Mouse (Mus musculus): ENCODE measurements around the gene Nelfe. TPM values are rescaled to one million over a fixed set of nuclear protein-coding genes. Genes with fewer than 3 reads are reported as not detected.
"Not testable (repeated sequence)": the region's sequence is repeated elsewhere in the genome, so short reads cannot be mapped to it uniquely, and the experiment has no call there.

Nelfe gene
- polyA plus RNA-seq (2016; fragmentation: Nextera tagmentation; extraction: Ambion mirVana): 95.2 and 111 TPM in 2 replicates

DNA sequence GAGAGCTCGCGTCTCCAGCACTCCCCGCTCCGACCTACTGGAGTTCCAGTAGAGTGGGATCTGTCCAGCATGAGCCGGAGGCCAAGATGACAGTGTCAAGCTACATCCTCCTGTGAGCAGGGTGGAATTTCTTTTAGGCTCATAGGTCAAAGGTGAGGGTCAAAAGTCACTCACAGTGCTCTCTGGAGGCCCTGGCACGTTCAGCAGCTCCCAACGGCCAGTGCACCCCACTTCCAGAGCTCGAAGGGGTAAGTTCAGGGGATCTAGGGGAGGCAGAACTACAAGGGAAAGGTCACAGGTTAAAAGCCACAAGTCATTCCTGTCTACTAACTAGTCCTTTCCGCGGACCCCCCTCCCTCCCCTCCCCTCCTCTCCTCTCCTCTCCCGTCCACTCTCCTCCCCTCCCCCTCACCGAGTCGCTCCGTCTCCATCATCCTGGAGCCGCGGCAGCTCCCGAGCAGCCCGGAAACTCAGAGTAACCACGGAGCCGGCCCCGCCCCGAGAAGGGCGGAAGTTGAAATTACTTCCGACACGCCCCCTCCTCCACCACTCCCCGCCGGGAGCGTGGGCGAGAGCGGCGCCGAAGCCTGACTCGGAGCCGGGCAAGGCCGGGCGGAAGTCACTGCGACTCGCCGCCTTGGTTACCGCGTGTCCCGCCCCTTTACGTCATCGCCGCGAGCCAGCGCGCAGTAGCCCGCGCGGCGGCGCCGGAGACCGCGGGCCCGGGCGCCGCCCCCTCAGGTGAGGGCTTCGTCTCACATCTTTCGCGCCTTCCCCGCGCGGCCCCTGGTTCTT, at the start of gene Nelfe, which contains the start of gene Skiv2l:
TSS of gene Nelfe (plus strand) at position 670 of the 795 bp plus-strand sequence.
TSS of gene Skiv2l (minus strand) at position 489 of the 795 bp plus-strand sequence.
- no peak within 1 kb of the TSS; the same call in 1 of the 2 replicates for H3K27ac ChIP-seq

DNA sequence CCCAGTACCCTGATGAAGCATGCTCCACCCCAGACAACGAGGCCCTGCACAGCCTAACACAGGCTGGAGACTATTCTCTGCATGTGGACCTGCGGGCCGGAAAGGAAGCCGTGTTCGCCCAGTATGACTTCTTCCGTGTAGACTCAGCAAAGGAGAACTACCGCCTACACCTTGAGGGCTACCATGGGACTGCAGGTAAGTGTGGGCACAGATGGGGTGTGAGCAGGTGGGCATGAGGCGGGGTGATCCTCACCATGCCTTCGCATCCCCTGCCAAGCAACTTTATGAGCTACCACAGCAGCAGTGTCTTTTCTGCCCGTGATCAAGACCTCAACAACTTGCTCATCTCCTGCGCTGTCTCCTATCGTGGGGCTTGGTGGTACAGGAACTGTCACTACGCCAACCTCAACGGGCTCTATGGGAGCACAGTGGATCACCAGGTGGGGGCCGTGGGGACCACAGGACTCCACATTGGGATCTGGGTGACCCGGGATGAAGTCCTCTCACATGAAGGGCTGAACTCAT, 49.3 kb upstream of the Nelfe start:
- ATAC-seq (ENCODE audit: low FRiP score): not testable (repeated sequence)
- WGBS: 92% methylated on average over 16 of the region's 16 CpGs

More for the DNA sequence above, at the start of gene Nelfe, which contains the start of gene Skiv2l:
- H3K4me2 ChIP-seq (replicated peaks): peak within 1 kb of the TSS; percentile 94
- WGBS: under 1% methylated on average over 64 of the region's 65 CpGs
- H3K27me3 ChIP-seq: no peaks in the 10 kb centered on the region
- H3K4me1 ChIP-seq: peaks cover 20% of the 10 kb centered on the region
- peak within 1 kb of the TSS; percentile 71 for H3K4me3 ChIP-seq
- ATAC-seq (ENCODE audit: low FRiP score): peak; percentile 96
- H3K9me3 ChIP-seq (replicated peaks): no peaks in the 10 kb centered on the region
- peak within 1 kb of the TSS; percentile 80 for H3K9ac ChIP-seq
- H3K36me3 ChIP-seq: peaks cover 62% of the 10 kb centered on the region

DNA sequence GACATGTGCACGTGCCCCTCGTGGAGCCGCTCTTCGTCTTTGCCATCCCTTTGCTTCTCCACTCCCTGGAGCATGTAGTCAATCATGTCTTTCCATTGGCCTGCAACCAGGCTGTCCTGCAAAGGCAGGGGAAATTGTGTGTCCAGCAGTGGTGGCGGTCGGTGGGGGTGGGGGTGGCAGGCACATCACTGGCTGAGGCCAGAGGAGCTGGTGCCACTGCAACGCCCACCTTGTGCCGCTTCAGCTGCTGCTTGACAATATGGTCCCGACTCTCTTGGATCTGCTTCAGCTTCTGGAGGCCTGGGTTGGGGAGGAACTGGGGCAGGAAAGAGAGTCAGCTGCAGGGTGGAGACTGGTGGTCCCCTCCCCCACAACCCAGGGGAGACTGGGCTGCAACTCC, 47.4 kb upstream of the Nelfe start:
- not testable (repeated sequence) for H3K9me3 ChIP-seq (replicated peaks); H3K27me3 ChIP-seq; H3K4me2 ChIP-seq (replicated peaks); H3K27ac ChIP-seq; H3K4me1 ChIP-seq; H3K9ac ChIP-seq; H3K36me3 ChIP-seq; H3K4me3 ChIP-seq; ATAC-seq (ENCODE audit: low FRiP score)
- 92% methylated on average over 9 of the region's 9 CpGs for WGBS

More for the DNA sequence above, 49.3 kb upstream of the Nelfe start:
- not testable (repeated sequence) for H3K27me3 ChIP-seq; H3K4me3 ChIP-seq; H3K4me1 ChIP-seq; H3K4me2 ChIP-seq (replicated peaks); H3K9ac ChIP-seq; H3K27ac ChIP-seq; H3K9me3 ChIP-seq (replicated peaks); H3K36me3 ChIP-seq

DNA sequence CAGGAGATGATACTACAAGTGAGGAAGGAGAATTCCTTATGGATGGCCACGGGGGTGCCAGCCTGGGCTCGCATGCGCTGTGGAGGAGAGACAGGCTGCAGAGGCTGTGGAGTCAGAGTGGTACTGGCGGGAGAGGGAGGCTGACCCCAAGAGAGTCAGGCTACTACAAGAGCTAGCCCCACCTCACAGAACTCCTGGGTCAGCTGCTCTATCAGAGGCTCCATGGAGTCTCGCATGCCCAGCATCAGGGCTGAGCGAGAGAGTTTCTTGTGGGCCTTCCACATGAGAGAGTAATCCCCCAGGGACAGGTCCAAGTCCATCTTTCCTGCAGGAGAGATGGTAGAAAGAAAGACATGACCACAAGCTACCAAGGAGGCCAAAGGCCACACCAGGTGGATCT, 46.8 kb upstream of the Nelfe start:
- not testable (repeated sequence) for H3K4me2 ChIP-seq (replicated peaks); H3K36me3 ChIP-seq; H3K27me3 ChIP-seq; ATAC-seq (ENCODE audit: low FRiP score); H3K27ac ChIP-seq; H3K9me3 ChIP-seq (replicated peaks); H3K4me3 ChIP-seq; H3K9ac ChIP-seq; H3K4me1 ChIP-seq
- 96% methylated on average over 6 of the region's 6 CpGs for WGBS

DNA sequence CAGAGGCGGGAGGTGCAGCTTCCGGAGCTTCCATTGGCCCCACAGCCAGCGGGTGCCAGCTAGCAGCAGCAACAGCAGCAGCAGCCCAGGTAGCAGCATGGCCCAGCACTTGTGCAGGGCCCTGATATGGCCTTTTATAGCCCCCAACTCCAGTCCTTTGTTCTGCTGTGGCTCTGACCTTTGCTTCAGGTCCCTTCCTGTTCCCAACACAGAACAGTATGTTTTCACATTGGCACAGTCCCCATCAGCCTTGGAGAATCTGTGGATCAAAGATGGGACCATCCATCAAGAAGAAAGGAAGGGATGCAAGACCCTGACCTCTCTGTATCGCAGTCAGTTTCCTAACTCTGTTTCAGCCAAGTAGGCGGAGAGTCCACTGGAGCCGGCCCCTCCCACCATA, 45.9 kb upstream of the Nelfe start, which contains the start of gene Cyp21a1:
TSS of gene Cyp21a1 (minus strand) at position 261 of the 400 bp plus-strand sequence.
- not testable (repeated sequence) for H3K27me3 ChIP-seq; H3K4me1 ChIP-seq; H3K4me2 ChIP-seq (replicated peaks); H3K4me3 ChIP-seq; H3K36me3 ChIP-seq; H3K9ac ChIP-seq; H3K9me3 ChIP-seq (replicated peaks); H3K27ac ChIP-seq; ATAC-seq (ENCODE audit: low FRiP score)
- 100% methylated on average over 3 of the region's 6 CpGs for WGBS

DNA sequence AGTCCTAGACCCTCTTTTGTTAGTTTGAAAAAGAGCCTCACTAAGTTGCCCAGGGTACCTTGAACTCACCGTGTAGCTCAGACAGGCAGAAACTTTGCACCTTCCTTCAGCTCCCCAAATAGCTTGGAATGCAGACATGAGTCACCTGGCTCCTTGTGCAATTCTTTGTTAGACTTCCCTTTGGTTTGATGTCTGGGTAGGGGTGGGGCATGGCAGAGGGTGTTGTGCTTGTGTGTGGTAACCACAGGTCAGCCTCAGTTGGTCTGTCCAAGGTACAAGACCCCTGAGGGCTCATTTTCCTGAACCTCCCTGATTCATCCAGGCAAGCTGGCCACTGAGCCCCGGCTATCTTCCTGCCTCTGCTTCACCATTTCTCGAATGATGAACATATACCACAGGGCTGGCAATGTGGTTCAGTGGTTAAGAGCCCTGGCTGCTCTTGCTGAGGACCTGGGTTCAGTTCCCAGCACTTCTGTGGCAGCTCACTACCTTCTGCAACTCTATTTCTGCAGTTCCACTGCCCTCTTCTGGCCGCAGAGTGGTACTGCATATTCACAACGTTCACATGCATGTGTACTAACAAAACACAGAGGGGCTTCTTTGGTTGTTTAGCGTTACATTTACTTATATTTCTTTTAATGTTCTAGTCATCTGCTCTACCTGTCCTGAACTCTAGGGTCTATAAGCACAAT, 45.2 kb upstream of the Nelfe start:
- ATAC-seq (ENCODE audit: low FRiP score): no peak
- no peak overlapping the region for H3K27ac ChIP-seq
- 77% methylated on average over 6 of the region's 6 CpGs for WGBS

DNA sequence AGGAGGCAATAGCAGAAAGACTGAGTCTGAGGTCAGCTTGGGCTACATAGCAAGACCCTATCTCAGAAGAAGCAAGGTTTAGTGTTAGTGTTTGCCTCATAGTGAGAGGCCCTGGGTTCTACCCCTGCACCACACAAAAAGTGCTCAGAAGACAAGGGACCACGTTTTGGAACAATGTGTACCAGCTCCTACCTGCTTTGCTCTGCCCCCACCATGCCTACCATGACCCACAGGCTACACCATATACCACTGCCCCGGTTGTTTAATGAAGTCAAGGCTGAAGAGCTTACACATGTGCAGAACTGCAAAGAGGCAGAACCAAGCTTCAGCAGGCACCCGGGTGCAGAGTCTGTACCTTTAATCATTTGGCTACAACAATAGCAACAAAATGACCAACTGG, 43.0 kb upstream of the Nelfe start:
- Histone ChIP-seq H3K27me3 (no peaks in the 10 kb centered on the region), H3K9ac (no peak overlapping the region), H3K9me3 (replicated peaks) (peaks cover 8% of the 10 kb centered on the region; the same call in 1 of the 2 replicates), H3K27ac (no peak overlapping the region), H3K36me3 (no peaks in the 10 kb centered on the region), H3K4me3 (no peak overlapping the region), H3K4me1 (no peaks in the 10 kb centered on the region), H3K4me2 (replicated peaks) (no peak overlapping the region)
- 72% methylated on average over 3 of the region's 3 CpGs for WGBS
- no peak for ATAC-seq (ENCODE audit: low FRiP score)

More for the DNA sequence above, 45.2 kb upstream of the Nelfe start:
- Histone ChIP-seq H3K9ac (no peak overlapping the region), H3K9me3 (replicated peaks) (peaks cover 8% of the 10 kb centered on the region; the same call in 1 of the 2 replicates), H3K4me3 (no peak overlapping the region), H3K4me1 (no peaks in the 10 kb centered on the region), H3K27me3 (no peaks in the 10 kb centered on the region), H3K4me2 (replicated peaks) (no peak overlapping the region), H3K36me3 (no peaks in the 10 kb centered on the region)

DNA sequence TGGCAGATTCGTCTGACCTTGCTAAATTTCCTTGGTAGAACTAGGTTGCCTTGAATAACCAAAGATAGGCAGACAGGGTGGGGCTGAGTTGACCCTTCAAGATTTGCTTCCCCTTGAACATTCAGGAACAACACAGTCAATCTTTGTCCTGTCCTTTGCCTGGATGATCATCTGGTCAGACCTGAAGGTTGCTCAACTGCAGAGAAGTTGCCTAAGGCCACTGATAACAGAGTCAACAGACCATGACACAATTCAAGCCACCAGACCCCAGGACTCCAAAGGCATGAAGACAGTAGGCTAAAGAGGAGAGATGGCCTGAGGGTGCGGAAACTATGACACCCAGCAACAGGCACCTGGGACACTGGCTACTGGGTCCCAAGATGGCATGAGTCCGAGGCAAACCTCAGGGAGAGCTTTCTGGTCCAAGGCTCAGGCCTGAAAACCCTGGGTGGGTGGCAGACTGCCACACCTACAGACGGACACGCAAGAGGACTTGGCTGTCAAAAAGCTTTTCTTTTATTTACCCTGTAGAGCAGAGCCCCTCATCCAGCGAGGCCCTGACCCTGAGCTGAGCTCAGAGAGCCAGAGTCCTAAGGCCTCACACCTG, 41.5 kb upstream of the Nelfe start:
- no peak overlapping the region for H3K4me3 ChIP-seq
- ATAC-seq (ENCODE audit: low FRiP score): no peak
- H3K36me3 ChIP-seq: no peaks in the 10 kb centered on the region
- no peak overlapping the region for H3K27ac ChIP-seq
- WGBS: 85% methylated on average over 6 of the region's 6 CpGs
- H3K4me2 ChIP-seq (replicated peaks): no peak overlapping the region
- no peak overlapping the region for H3K9ac ChIP-seq
- H3K4me1 ChIP-seq: no peaks in the 10 kb centered on the region
- H3K9me3 ChIP-seq (replicated peaks): peaks cover 8% of the 10 kb centered on the region; the same call in 1 of the 2 replicates
- no peaks in the 10 kb centered on the region for H3K27me3 ChIP-seq

DNA sequence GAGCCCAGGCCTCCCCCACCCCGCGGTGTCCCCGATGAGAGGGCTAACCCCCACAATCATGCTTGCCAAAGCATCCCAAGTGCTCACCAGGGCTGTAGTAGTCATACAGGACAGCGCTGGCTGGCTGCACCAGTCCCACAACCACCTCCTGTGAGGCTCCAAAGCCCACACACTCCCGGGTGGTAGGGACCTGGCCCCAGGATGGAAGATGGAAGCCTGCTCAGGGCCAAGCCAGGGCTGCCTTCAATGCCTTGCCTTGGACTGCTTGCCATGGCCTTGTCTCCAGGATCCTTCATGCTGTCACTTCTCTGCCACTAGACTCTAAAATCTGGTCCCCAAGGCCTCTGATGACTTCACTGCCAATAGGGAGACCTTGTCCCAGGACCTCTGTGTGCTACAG, 39.8 kb upstream of the Nelfe start:
- not testable (repeated sequence) for H3K4me3 ChIP-seq; H3K9ac ChIP-seq; H3K36me3 ChIP-seq; ATAC-seq (ENCODE audit: low FRiP score); H3K4me2 ChIP-seq (replicated peaks); H3K9me3 ChIP-seq (replicated peaks); H3K4me1 ChIP-seq; H3K27ac ChIP-seq; H3K27me3 ChIP-seq
- 82% methylated on average over 5 of the region's 5 CpGs for WGBS

DNA sequence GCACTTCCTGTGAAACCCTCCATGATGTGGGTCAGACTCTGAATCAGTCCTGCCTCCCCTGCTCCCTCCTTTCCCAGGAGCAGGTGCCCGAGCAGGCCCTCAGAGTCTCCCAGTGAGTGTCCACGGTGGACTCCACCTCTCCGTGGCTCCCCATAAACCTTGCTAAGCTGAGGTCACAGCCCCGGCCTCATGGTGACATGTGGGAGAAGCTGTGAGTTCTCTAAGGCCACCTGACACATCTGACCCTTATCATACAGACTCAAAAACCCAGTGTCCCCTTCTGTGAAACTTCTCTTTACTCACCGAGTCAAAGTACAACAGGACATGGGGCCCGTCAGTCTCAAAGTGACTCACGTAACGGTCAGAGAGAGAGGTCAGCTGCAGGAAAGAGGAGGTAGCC, 39.4 kb upstream of the Nelfe start:
- not testable (repeated sequence) for H3K36me3 ChIP-seq; H3K9me3 ChIP-seq (replicated peaks); H3K4me2 ChIP-seq (replicated peaks); H3K27ac ChIP-seq; H3K4me3 ChIP-seq; ATAC-seq (ENCODE audit: low FRiP score); H3K9ac ChIP-seq; H3K4me1 ChIP-seq; H3K27me3 ChIP-seq
- 79% methylated on average over 8 of the region's 8 CpGs for WGBS

DNA sequence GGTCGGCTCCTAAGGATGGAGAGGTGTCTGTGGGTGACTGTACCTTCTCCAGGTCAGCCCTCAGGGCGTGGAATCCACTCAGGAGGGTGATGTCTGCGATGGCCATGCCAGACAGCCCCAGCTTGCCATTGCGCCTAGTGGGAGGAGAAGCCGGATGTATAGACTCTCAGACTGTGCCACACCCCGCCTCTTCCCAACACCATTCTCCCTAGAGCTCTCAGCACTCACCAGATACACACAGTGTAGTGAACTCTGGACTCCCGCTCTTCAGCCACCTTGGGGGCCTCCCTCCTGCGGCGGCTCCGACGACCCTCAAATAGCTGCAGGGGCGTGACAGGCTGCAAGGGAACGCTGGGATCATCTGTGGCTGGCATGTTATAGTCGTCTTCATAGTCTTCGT, 38.9 kb upstream of the Nelfe start:
- no peak for ATAC-seq (ENCODE audit: low FRiP score)
- Histone ChIP-seq H3K27ac (no peak overlapping the region), H3K4me3 (no peak overlapping the region), H3K4me1 (no peaks in the 10 kb centered on the region), H3K4me2 (replicated peaks) (no peak overlapping the region), H3K9ac (0 out of 2 replicates have a peak overlapping the region, but pooled peaks have one; percentile 27), H3K9me3 (replicated peaks) (no peaks in the 10 kb centered on the region), H3K36me3 (no peaks in the 10 kb centered on the region), H3K27me3 (no peaks in the 10 kb centered on the region)
- WGBS: 71% methylated on average over 15 of the region's 15 CpGs

DNA sequence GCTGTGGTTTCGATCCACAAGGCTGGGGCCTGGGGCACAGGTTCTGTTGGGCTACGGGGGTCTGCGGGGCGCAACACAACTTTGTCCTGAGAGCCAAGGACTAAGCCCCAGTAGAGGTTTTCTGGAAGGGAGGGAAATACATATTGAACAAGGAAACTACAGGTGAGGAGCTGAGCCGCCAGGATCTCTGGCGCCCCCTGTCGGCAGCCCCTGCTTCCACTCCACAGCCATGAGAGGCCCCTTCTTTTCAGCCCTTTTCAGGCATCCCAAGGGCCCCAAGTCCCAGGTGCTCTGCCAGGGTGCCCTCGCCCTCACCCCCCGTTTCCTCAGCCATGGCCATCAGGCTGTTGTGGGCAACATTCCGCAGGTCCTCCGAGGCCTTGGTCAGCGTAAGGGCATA, 36.4 kb upstream of the Nelfe start:
- not testable (repeated sequence) for H3K9me3 ChIP-seq (replicated peaks); H3K4me3 ChIP-seq; ATAC-seq (ENCODE audit: low FRiP score); H3K36me3 ChIP-seq; H3K4me2 ChIP-seq (replicated peaks); H3K27me3 ChIP-seq; H3K27ac ChIP-seq; H3K4me1 ChIP-seq; H3K9ac ChIP-seq
- WGBS: 63% methylated on average over 12 of the region's 12 CpGs
